Mouse (Mus musculus) brain, embryonic 18.5 days (tissue): ENCODE data around the gene Padi1.

ENCODE experiments used
- DNase-seq: peaks from one replicate; pipeline ENCODE4 v3.0.0-alpha.2; 2012; ENCODE audit warnings: low read depth, low spot score

Gene Padi1

GRCm38 (mm10) chr4:140785217-140785616, 60.4 kb downstream of the Padi1 start:
- no peak for DNase-seq

- DNase-seq, result no peak
Measured at GRCm38 (mm10) chr4:140784292-140784945, 61.2 kb downstream of the Padi1 start.

GRCm38 (mm10) chr4:140782821-140783220, 62.8 kb downstream of the Padi1 start:
- no peak for DNase-seq

- DNase-seq, result no peak
Measured at GRCm38 (mm10) chr4:140780507-140780906, 65.1 kb downstream of the Padi1 start.

GRCm38 (mm10) chr4:140779803-140780397, 65.7 kb downstream of the Padi1 start:
- DNase-seq, result no peak

- DNase-seq, result no peak
Measured at GRCm38 (mm10) chr4:140776623-140777022, 69.0 kb downstream of the Padi1 start.

GRCm38 (mm10) chr4:140775876-140776275, 69.7 kb downstream of the Padi1 start:
- DNase-seq, result no peak

GRCm38 (mm10) chr4:140774893-140775292, 70.7 kb downstream of the Padi1 start:
- DNase-seq, result no peak

- no peak for DNase-seq
Measured at GRCm38 (mm10) chr4:140774025-140774800, 71.4 kb downstream of the Padi1 start, which contains the start of gene Padi4. Gene Padi4, minus strand, starts transcription at chr4:140774236.

GRCm38 (mm10) chr4:140771091-140771490, 74.5 kb downstream of the Padi1 start:
- no peak for DNase-seq

- DNase-seq, result no peak
Measured at GRCm38 (mm10) chr4:140770433-140770832, 75.1 kb downstream of the Padi1 start.

GRCm38 (mm10) chr4:140768973-140769372, 76.6 kb downstream of the Padi1 start:
- DNase-seq, result no peak

- DNase-seq, result no peak
Measured at GRCm38 (mm10) chr4:140765936-140766335, 79.6 kb downstream of the Padi1 start.

GRCm38 (mm10) chr4:140763158-140763557, 82.4 kb downstream of the Padi1 start:
- no peak for DNase-seq
